30 mouse cellular contexts compared by ENCODE assay signal in genomic region chr11:99077869-99078268, GRCm38 (mm10). TPM values are rescaled to one million over a fixed set of nuclear protein-coding genes. Genes with fewer than 3 reads are reported as not detected.
DNase-seq lines count a peak whose midpoint lies in the region; ATAC-seq lines count a peak whose summit lies in the region.
"Had no signal": no experiment of that assay in that cellular context is flagged by ENCODE, and none has a peak within 500 bp of the region (broad histone marks: within the 10 kb centered on the region; RNA-seq: fewer than 3 reads in every experiment).

No protein-coding gene starts in this region.

- H3K27me3 ChIP-seq in embryonic facial prominence, embryonic 13.5 days = no peaks in the 10 kb centered on the region
- H3K27me3 ChIP-seq in limb, embryonic 12.5 days = no peaks in the 10 kb centered on the region
- no peaks in the 10 kb centered on the region for H3K27me3 ChIP-seq in kidney, embryonic 15.5 days
- no peaks in the 10 kb centered on the region for H3K27me3 ChIP-seq in midbrain, embryonic 10.5 days (ENCODE audit: low read depth, poor library complexity, severe bottlenecking)
- H3K27me3 ChIP-seq: heart, embryonic 15.5 days; hindbrain, embryonic 13.5 days; lung, embryonic 15.5 days; neural tube, embryonic 13.5 days had no signal

- no peak overlapping the region for H3K9ac ChIP-seq in embryonic facial prominence, embryonic 13.5 days
- no peak overlapping the region for H3K9ac ChIP-seq in limb, embryonic 12.5 days (replicated peaks)
- no peak overlapping the region for H3K9ac ChIP-seq in kidney, embryonic 15.5 days
- H3K9ac ChIP-seq: heart, embryonic 15.5 days; hindbrain, embryonic 13.5 days; lung, embryonic 15.5 days; neural tube, embryonic 13.5 days had no signal

- ATAC-seq in embryonic facial prominence, embryonic 13.5 days (ENCODE audit: insufficient number of reproducible peaks, insufficient read depth, low FRiP score, low TSS enrichment, low read depth) = no peak
- no peak for ATAC-seq in limb, embryonic 12.5 days (ENCODE audit: insufficient number of reproducible peaks, insufficient read depth, low FRiP score, low TSS enrichment, low read depth)
- no peak for ATAC-seq in kidney, embryonic 15.5 days (replicated peaks; ENCODE audit: low FRiP score)
- ATAC-seq: forebrain, embryonic 14.5 days; intestine, embryonic 16.5 days had no signal

- H3K27ac ChIP-seq in embryonic facial prominence, embryonic 13.5 days = peak overlapping the region; percentile 76
- H3K27ac ChIP-seq in limb, embryonic 12.5 days = peak overlapping the region; percentile 89
- no peak overlapping the region for H3K27ac ChIP-seq in kidney, embryonic 15.5 days
- H3K27ac ChIP-seq in midbrain, embryonic 10.5 days (replicated peaks) = no peak overlapping the region
- H3K27ac ChIP-seq: heart, embryonic 10.5 days; heart, embryonic 15.5 days; hindbrain, embryonic 13.5 days; left cerebral cortex, adult 2 months; lung, embryonic 15.5 days; neural tube, embryonic 13.5 days had no signal

- no peak overlapping the region for H3K4me3 ChIP-seq in embryonic facial prominence, embryonic 13.5 days
- no peak overlapping the region for H3K4me3 ChIP-seq in limb, embryonic 12.5 days (replicated peaks)
- H3K4me3 ChIP-seq in kidney, embryonic 15.5 days (replicated peaks) = no peak overlapping the region
- H3K4me3 ChIP-seq in midbrain, embryonic 10.5 days = no peak overlapping the region
- H3K4me3 ChIP-seq: heart, embryonic 10.5 days; heart, embryonic 15.5 days; hindbrain, embryonic 13.5 days; left cerebral cortex, adult 2 months; lung, embryonic 15.5 days; myocyte; neural tube, embryonic 13.5 days had no signal

- 51% methylated on average over 8 of the region's 8 CpGs for WGBS in embryonic facial prominence, embryonic 13.5 days
- 57% methylated on average over 8 of the region's 8 CpGs for WGBS in limb, embryonic 12.5 days
- WGBS in kidney, embryonic 15.5 days = 76% methylated on average over 8 of the region's 8 CpGs
- WGBS in midbrain, embryonic 10.5 days = 87% methylated on average over 8 of the region's 8 CpGs

- peak; percentile 27 for DNase-seq in testis, postnatal 14 days (ENCODE audit: low spot score)
- DNase-seq in testis, postnatal 10 days (ENCODE audit: low spot score) = no peak
- DNase-seq in layer of hippocampus, postnatal 14 days (ENCODE audit: low spot score in 2 of 2) = no peak
- DNase-seq in midbrain, embryonic 10.5 days (ENCODE audit: low spot score) = no peak
- DNase-seq: cerebellum, adult 11 months; cerebellum, adult 9-10 months; cerebellum, postnatal 36 days; gastrocnemius, postnatal 25 days; heart, adult 11 months; heart, postnatal 4 days; kidney, adult 8-10 months; kidney, postnatal 10 days; layer of hippocampus, adult 9-11 months; right cerebral cortex, postnatal 4 days; thymus, adult 18-20 months; thymus, postnatal 36 days had no signal

- H3K9me3 ChIP-seq in embryonic facial prominence, embryonic 13.5 days = no peaks in the 10 kb centered on the region
- no peaks in the 10 kb centered on the region for H3K9me3 ChIP-seq in limb, embryonic 12.5 days
- no peaks in the 10 kb centered on the region for H3K9me3 ChIP-seq in kidney, embryonic 15.5 days (replicated peaks)
- H3K9me3 ChIP-seq in midbrain, embryonic 10.5 days (replicated peaks) = no peaks in the 10 kb centered on the region
- H3K9me3 ChIP-seq: heart, embryonic 10.5 days; heart, embryonic 15.5 days; hindbrain, embryonic 13.5 days; lung, embryonic 15.5 days; neural tube, embryonic 13.5 days had no signal

- H3K4me1 ChIP-seq in embryonic facial prominence, embryonic 13.5 days = peaks cover 82% of the 10 kb centered on the region
- H3K4me1 ChIP-seq in limb, embryonic 12.5 days (replicated peaks) = peaks cover 77% of the 10 kb centered on the region
- H3K4me1 ChIP-seq in kidney, embryonic 15.5 days = peaks cover 33% of the 10 kb centered on the region
- H3K4me1 ChIP-seq in midbrain, embryonic 10.5 days = peaks cover 37% of the 10 kb centered on the region
- H3K4me1 ChIP-seq: neural tube, embryonic 13.5 days had no signal

- no peaks in the 10 kb centered on the region for H3K36me3 ChIP-seq in embryonic facial prominence, embryonic 13.5 days
- no peaks in the 10 kb centered on the region for H3K36me3 ChIP-seq in limb, embryonic 12.5 days
- no peaks in the 10 kb centered on the region for H3K36me3 ChIP-seq in kidney, embryonic 15.5 days
- no peaks in the 10 kb centered on the region for H3K36me3 ChIP-seq in midbrain, embryonic 10.5 days
- H3K36me3 ChIP-seq: heart, embryonic 10.5 days; heart, embryonic 15.5 days; hindbrain, embryonic 13.5 days; lung, embryonic 15.5 days; neural tube, embryonic 13.5 days had no signal

- no peak overlapping the region for H3K4me2 ChIP-seq in embryonic facial prominence, embryonic 13.5 days
- H3K4me2 ChIP-seq in limb, embryonic 12.5 days = no peak overlapping the region
- no peak overlapping the region for H3K4me2 ChIP-seq in kidney, embryonic 15.5 days
- H3K4me2 ChIP-seq: heart, embryonic 15.5 days; hindbrain, embryonic 13.5 days; liver, embryonic 11.5 days; lung, embryonic 15.5 days; midbrain, embryonic 11.5 days; neural tube, embryonic 13.5 days had no signal

RNA-seq across cellular contexts. Expression of gene Tns4, which starts 11.2 kb away (rescaled TPM):
- 0.53 and 0.73 TPM in 2 replicates for polyA plus RNA-seq in embryonic facial prominence, embryonic 13.5 days (2015; fragmentation: Nextera tagmentation; extraction: Ambion mirVana)
- 0.65 and 0.73 TPM in 2 replicates for polyA plus RNA-seq in limb, embryonic 12.5 days (2016; fragmentation: Nextera tagmentation; extraction: Ambion mirVana)
- under 1 TPM; 0.09 to 0.21 TPM for total RNA-seq in layer of hippocampus, postnatal 14 days (2021)
- polyA plus RNA-seq in kidney, embryonic 15.5 days (2015; fragmentation: Nextera tagmentation; extraction: Ambion mirVana) = 0.29 and 0.32 TPM in 2 replicates
- 0.55 and 0.84 TPM in 2 replicates for polyA plus RNA-seq in midbrain, embryonic 10.5 days (2016; fragmentation: Nextera tagmentation; extraction: Ambion mirVana)
- polyA plus RNA-seq: liver, embryonic 11.5 days had no signal

RNA-seq across cellular contexts. Expression of gene Igfbp4, which starts 36.8 kb away (rescaled TPM):
- polyA plus RNA-seq in embryonic facial prominence, embryonic 13.5 days (2015; fragmentation: Nextera tagmentation; extraction: Ambion mirVana) = 1,128 and 1,158 TPM in 2 replicates
- polyA plus RNA-seq in limb, embryonic 12.5 days (2016; fragmentation: Nextera tagmentation; extraction: Ambion mirVana) = 1,037 and 1,115 TPM in 2 replicates
- total RNA-seq in layer of hippocampus, postnatal 14 days (2021) = 100 to 1,000 TPM in 1 of 2 experiments, 10 to 100 TPM in 1; 93.6 to 121 TPM
- polyA plus RNA-seq in kidney, embryonic 15.5 days (2015; fragmentation: Nextera tagmentation; extraction: Ambion mirVana) = 644 and 695 TPM in 2 replicates
- 290 and 322 TPM in 2 replicates for polyA plus RNA-seq in midbrain, embryonic 10.5 days (2016; fragmentation: Nextera tagmentation; extraction: Ambion mirVana)

RNA-seq across cellular contexts. Expression of gene Top2a, which starts 53.9 kb away (rescaled TPM):
- polyA plus RNA-seq in embryonic facial prominence, embryonic 13.5 days (2015; fragmentation: Nextera tagmentation; extraction: Ambion mirVana) = 272 and 279 TPM in 2 replicates
- polyA plus RNA-seq in limb, embryonic 12.5 days (2016; fragmentation: Nextera tagmentation; extraction: Ambion mirVana) = 347 and 362 TPM in 2 replicates
- total RNA-seq in layer of hippocampus, postnatal 14 days (2021) = 1 to 10 TPM; 8.1 to 9.8 TPM
- 249 and 256 TPM in 2 replicates for polyA plus RNA-seq in kidney, embryonic 15.5 days (2015; fragmentation: Nextera tagmentation; extraction: Ambion mirVana)
- 357 and 364 TPM in 2 replicates for polyA plus RNA-seq in midbrain, embryonic 10.5 days (2016; fragmentation: Nextera tagmentation; extraction: Ambion mirVana)

Comparison
In these comparisons a context has a peak if more than half of its experiments do, and no peak if none do; other contexts are left out.
1. H3K27ac ChIP-seq: peak in embryonic facial prominence, embryonic 13.5 days (single experiment) and limb, embryonic 12.5 days (single experiment); none in kidney, embryonic 15.5 days (single experiment) and midbrain, embryonic 10.5 days (single experiment).